Mouse (Mus musculus) layer of hippocampus, adult 2 months (tissue): Measurements from ENCODE around the gene Ube2q2. TPM values are rescaled to one million over a fixed set of nuclear protein-coding genes. Genes with fewer than 3 reads are reported as not detected.

Source experiments
- DNase-seq, 2 experiments: peaks; one replicate each; pipeline ENCODE4 v3.0.0; 2022; ENCODE audit warnings: low spot score in 2 of 2
- H3K27ac ChIP-seq: fragments of 200-600 bp; 2 replicates; pipeline ENCODE4 v1.8.1; 2022
- H3K4me3 ChIP-seq: fragments of 200-600 bp; 2 replicates; pipeline ENCODE4 v1.8.1; 2022; ENCODE audit warnings: mild to moderate bottlenecking
- CTCF ChIP-seq: fragments of 200-600 bp; conservative IDR thresholded peaks from 2 replicates; pipeline ENCODE4 v1.8.1; 2022; ENCODE audit warnings: antibody characterized with exemption, mild to moderate bottlenecking, moderate library complexity
- total RNA-seq, 2 experiments: library from RNA; stranded (reverse); gene quantifications; 2 replicates each; pipeline ENCODE4 v1.2.3; 2021

The Ube2q2 gene
- total RNA-seq, 2 experiments from 2014 or later, result 58.0 to 65.8 TPM

GRCm38 (mm10) chr9:55136576-55136975, 12.1 kb upstream of the Ube2q2 start:
- H3K27ac ChIP-seq, result no peak overlapping the region
- H3K4me3 ChIP-seq, result no peak overlapping the region
- no peak for TF ChIP-seq CTCF
- peak in 1 of 2 experiments; percentile 25 for DNase-seq

GRCm38 (mm10) chr9:55137112-55137511, 11.5 kb upstream of the Ube2q2 start:
- no peak for TF ChIP-seq CTCF
- Histone ChIP-seq H3K27ac (no peak overlapping the region), H3K4me3 (no peak overlapping the region)
- DNase-seq, result no peak

DNA sequence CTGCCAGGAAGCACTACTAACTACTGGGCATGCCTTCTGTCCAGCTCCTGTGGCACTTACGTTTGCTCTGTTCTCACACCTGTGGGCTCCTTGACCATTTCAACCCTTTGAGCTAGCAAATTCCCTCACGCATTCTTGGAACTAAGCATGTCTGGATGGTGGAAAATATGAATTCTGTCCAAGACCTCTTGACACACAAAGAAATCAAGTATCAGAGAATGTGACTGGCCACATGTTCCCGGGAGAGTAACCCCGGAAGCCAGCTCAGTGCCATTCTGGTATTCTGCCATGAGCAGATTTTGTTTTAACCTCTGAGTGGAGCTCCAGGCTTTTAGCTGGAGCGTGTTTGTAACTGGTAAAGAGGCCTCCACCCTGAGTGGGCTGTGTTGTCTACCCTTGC, 8.7 kb upstream of the Ube2q2 start:
- peak; percentile 61 for TF ChIP-seq CTCF
- no peak for DNase-seq
- Histone ChIP-seq H3K4me3 (no peak overlapping the region), H3K27ac (no peak overlapping the region)

- DNase-seq, result no peak
- no peak for TF ChIP-seq CTCF
Observed at GRCm38 (mm10) chr9:55149499-55150278, 1.0 kb downstream of the Ube2q2 start.

DNA sequence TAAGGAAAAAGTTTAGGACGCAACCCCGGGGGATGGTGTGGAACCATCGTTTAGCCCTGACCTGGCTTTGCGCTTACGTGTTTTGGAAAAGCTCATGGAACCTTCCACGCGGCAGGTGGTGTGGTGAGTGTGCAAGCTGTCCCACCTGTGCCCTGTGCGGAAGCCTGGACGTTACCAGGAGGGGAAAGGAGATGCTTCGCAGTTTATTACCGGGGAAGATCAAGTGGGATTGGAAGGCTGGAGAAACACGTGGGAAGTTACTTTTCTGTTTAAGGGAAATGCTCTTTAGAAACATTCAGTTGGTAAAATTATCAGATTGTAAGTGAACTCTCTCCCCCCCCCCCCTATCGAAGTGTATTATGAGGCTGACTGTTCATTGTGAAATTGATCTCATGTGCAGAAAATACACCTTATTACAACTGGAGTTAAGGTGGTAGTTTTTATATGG, 1.6 kb downstream of the Ube2q2 start:
- peak overlapping the region; percentile 88 for H3K4me3 ChIP-seq
- peak in 1 of 2 experiments; percentile 19 for DNase-seq
- peak overlapping the region; percentile 91 for H3K27ac ChIP-seq
- TF ChIP-seq CTCF, result no peak

More at GRCm38 (mm10) chr9:55149499-55150278, 1.0 kb downstream of the Ube2q2 start:
- Histone ChIP-seq H3K27ac (peak overlapping the region; percentile 91), H3K4me3 (peak overlapping the region; percentile 88)

- H3K27ac ChIP-seq, result no peak overlapping the region
- TF ChIP-seq CTCF, result no peak
- H3K4me3 ChIP-seq, result peak overlapping the region; percentile 88; the same call in 1 of the 2 replicates
- no peak for DNase-seq
Observed at GRCm38 (mm10) chr9:55151096-55151495, 2.4 kb downstream of the Ube2q2 start.

DNA sequence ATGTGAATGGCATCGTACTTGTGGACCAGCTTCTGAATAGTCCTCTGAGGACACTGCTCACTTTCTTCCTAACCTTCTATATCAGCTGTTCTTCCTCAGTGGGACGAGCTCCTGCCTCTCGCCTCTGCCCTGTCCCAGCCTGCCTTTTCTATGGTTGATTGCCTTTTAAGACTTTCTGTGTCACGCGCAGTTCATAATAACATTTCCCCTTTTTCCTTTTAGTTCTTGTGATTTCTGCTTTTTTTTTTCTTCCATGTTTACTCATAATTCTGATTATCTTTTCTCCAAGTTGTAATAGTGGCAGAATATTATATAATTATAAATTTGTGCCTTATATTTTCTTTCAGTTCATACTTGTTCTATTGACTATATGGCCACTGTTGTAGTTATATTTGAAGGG, 4.3 kb downstream of the Ube2q2 start:
- no peak overlapping the region for H3K4me3 ChIP-seq
- H3K27ac ChIP-seq, result no peak overlapping the region
- no peak for DNase-seq
- no peak for TF ChIP-seq CTCF

- TF ChIP-seq CTCF, result no peak
- no peak for DNase-seq
- Histone ChIP-seq H3K27ac (no peak overlapping the region), H3K4me3 (no peak overlapping the region)
Observed at GRCm38 (mm10) chr9:55170655-55171412, 22.2 kb downstream of the Ube2q2 start.

- no peak for DNase-seq
- no peak overlapping the region for H3K4me3 ChIP-seq
- no peak overlapping the region for H3K27ac ChIP-seq
- no peak for TF ChIP-seq CTCF
Observed at GRCm38 (mm10) chr9:55172195-55172685, 23.6 kb downstream of the Ube2q2 start.

DNA sequence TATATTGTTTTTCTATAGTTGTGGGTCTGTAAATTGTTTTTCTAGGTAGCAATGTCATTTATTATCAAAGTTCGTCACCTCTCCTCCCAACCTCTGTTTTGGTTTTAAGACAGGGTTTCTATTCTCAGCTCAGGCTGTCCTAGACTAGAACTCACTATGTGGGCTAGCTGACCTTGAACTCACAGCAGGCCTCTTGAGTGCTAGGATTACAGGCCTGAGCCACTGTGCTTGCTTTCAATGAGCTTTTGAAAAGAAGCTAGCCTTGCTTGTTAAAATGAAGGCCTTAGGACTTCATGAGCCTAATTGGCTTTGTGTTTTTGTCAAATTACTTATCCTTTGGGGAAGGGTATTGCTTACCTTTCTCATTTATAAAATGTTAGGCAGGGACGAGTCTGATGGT, 25.6 kb downstream of the Ube2q2 start:
- DNase-seq, result no peak
- H3K27ac ChIP-seq, result no peak overlapping the region
- H3K4me3 ChIP-seq, result no peak overlapping the region
- TF ChIP-seq CTCF, result no peak

- no peak overlapping the region for H3K4me3 ChIP-seq
- no peak overlapping the region for H3K27ac ChIP-seq
- DNase-seq, result no peak
- no peak for TF ChIP-seq CTCF
Observed at GRCm38 (mm10) chr9:55195876-55196275, 47.2 kb downstream of the Ube2q2 start.

DNA sequence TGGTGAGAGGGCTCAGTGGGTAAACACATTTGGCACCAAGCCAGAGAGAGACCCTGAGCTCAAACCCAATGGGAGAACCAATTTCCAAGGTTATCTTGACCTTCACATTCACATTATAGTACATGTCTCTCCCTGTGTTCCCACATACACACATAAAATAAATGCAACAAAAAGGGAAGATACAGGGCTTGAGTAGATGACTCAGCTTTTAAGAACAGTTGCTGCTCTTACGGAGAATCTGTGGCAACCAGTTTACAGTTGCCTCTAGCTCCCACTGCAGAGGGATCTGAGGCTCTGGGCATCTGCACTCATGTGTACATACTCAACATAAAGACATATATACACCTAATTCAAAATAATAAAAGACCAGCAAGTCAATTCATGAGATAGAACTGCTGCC, 49.6 kb downstream of the Ube2q2 start:
- no peak for TF ChIP-seq CTCF
- no peak overlapping the region for H3K27ac ChIP-seq

GRCm38 (mm10) chr9:55199348-55199747, 50.7 kb downstream of the Ube2q2 start:
- peak in 1 of 2 experiments; percentile 4 for DNase-seq
- TF ChIP-seq CTCF, result peak; percentile 36
- Histone ChIP-seq H3K4me3 (no peak overlapping the region), H3K27ac (no peak overlapping the region)

More for the DNA sequence above, 49.6 kb downstream of the Ube2q2 start:
- no peak overlapping the region for H3K4me3 ChIP-seq
- no peak for DNase-seq
